Mouse (Mus musculus) macrophage (primary cell): Measurements from ENCODE around the gene Gxylt1. TPM values are rescaled to one million over a fixed set of nuclear protein-coding genes. Genes with fewer than 3 reads are reported as not detected.
"Not testable (repeated sequence)": the region's sequence is repeated elsewhere in the genome, so short reads cannot be mapped to it uniquely, and the experiment has no call there.

Source experiments
- H3K27ac ChIP-seq: fragments of 350-480 bp; formaldehyde crosslinking; 2 replicates; pipeline ENCODE4 v1.9.0; 2021
- H3K36me3 ChIP-seq: fragments of 350-480 bp; formaldehyde crosslinking; 2 replicates; pipeline ENCODE4 v1.9.0; 2021; ENCODE audit errors: inconsistent target
- H3K4me3 ChIP-seq: fragments of 350-480 bp; formaldehyde crosslinking; 2 replicates; pipeline ENCODE4 v1.9.0; 2021; ENCODE audit errors: inconsistent target
- H3K79me2 ChIP-seq: fragments of 350-480 bp; formaldehyde crosslinking; 2 replicates; pipeline ENCODE4 v1.9.0; 2021; ENCODE audit errors: inconsistent target
- WGBS: methylation state at CpG from one replicate; pipeline ENCODE4 v1.1.7; 2026; ENCODE audit warnings: inconsistent platforms; ENCODE audit not compliant: missing documents; 5-methylcytosine and 5-hydroxymethylcytosine counted together
- polyA plus RNA-seq: library from polyadenylated mRNA; stranded (reverse); fragments of 250-400 nt; gene quantifications from 3 replicates; pipeline ENCODE4 v1.2.4, GENCODE M21; 2018; ENCODE audit warnings: inconsistent platforms

The Gxylt1 gene
- polyA plus RNA-seq, 1 experiment from 2014 or later = 17.6 TPM

- Histone ChIP-seq H3K36me3 (peaks cover 32% of the 10 kb centered on the region; the same call in 1 of the 2 replicates), H3K27ac (no peak overlapping the region), H3K79me2 (peaks cover 11% of the 10 kb centered on the region; the same call in 1 of the 2 replicates), H3K4me3 (no peak overlapping the region)
- WGBS = 67% methylated on average over 13 of the region's 13 CpGs
Measured at GRCm38 (mm10) chr15:93251553-93252250, 23.3 kb downstream of the Gxylt1 start.

- H3K79me2 ChIP-seq = no peaks in the 10 kb centered on the region
- WGBS = 92% methylated on average over 10 of the region's 10 CpGs
Measured at GRCm38 (mm10) chr15:93243202-93243601, 31.8 kb downstream of the Gxylt1 start.

GRCm38 (mm10) chr15:93236456-93236855 is 38.5 kb downstream of the Gxylt1 start:
- not testable (repeated sequence) for H3K4me3 ChIP-seq, H3K27ac ChIP-seq, H3K79me2 ChIP-seq
- WGBS = 84% methylated on average over 9 of the region's 10 CpGs
- H3K36me3 ChIP-seq = peaks cover 11% of the 10 kb centered on the region; the same call in 1 of the 2 replicates

More at GRCm38 (mm10) chr15:93243202-93243601, 31.8 kb downstream of the Gxylt1 start:
- Histone ChIP-seq H3K36me3 (peaks cover 32% of the 10 kb centered on the region; the same call in 1 of the 2 replicates), H3K4me3 (no peak overlapping the region), H3K27ac (no peak overlapping the region)

GRCm38 (mm10) chr15:93229028-93229427 is 46.0 kb downstream of the Gxylt1 start:
- no peak overlapping the region for H3K4me3 ChIP-seq
- H3K27ac ChIP-seq = no peak overlapping the region
- no peaks in the 10 kb centered on the region for H3K36me3 ChIP-seq
- WGBS = 17% methylated on average over 11 of the region's 11 CpGs
- no peaks in the 10 kb centered on the region for H3K79me2 ChIP-seq

GRCm38 (mm10) chr15:93228375-93228774 is 46.6 kb downstream of the Gxylt1 start:
- WGBS = 96% methylated on average over 10 of the region's 10 CpGs

GRCm38 (mm10) chr15:93227764-93228079 is 47.3 kb downstream of the Gxylt1 start:
- 32% methylated on average over 6 of the region's 6 CpGs for WGBS
- no peak overlapping the region for H3K27ac ChIP-seq

More at GRCm38 (mm10) chr15:93228375-93228774, 46.6 kb downstream of the Gxylt1 start:
- H3K36me3 ChIP-seq = no peaks in the 10 kb centered on the region
- no peak overlapping the region for H3K27ac ChIP-seq
- no peaks in the 10 kb centered on the region for H3K79me2 ChIP-seq
- no peak overlapping the region for H3K4me3 ChIP-seq

GRCm38 (mm10) chr15:93226930-93227763 is 47.8 kb downstream of the Gxylt1 start:
- Histone ChIP-seq H3K36me3 (no peaks in the 10 kb centered on the region), H3K79me2 (no peaks in the 10 kb centered on the region), H3K4me3 (no peak overlapping the region), H3K27ac (no peak overlapping the region)
- WGBS = 90% methylated on average over 10 of the region's 10 CpGs

More at GRCm38 (mm10) chr15:93227764-93228079, 47.3 kb downstream of the Gxylt1 start:
- no peak overlapping the region for H3K4me3 ChIP-seq
- no peaks in the 10 kb centered on the region for H3K36me3 ChIP-seq
- H3K79me2 ChIP-seq = no peaks in the 10 kb centered on the region

- Histone ChIP-seq H3K36me3 (no peaks in the 10 kb centered on the region), H3K27ac (no peak overlapping the region), H3K79me2 (no peaks in the 10 kb centered on the region), H3K4me3 (no peak overlapping the region)
- WGBS = 64% methylated on average over 7 of the region's 7 CpGs
Measured at GRCm38 (mm10) chr15:93222475-93222874, 52.5 kb downstream of the Gxylt1 start.

- no peak overlapping the region for H3K27ac ChIP-seq
- no peaks in the 10 kb centered on the region for H3K36me3 ChIP-seq
- WGBS = 57% methylated on average over 9 of the region's 9 CpGs
Measured at GRCm38 (mm10) chr15:93212617-93213016, 62.4 kb downstream of the Gxylt1 start.

GRCm38 (mm10) chr15:93204861-93205260 is 70.1 kb downstream of the Gxylt1 start:
- 100% methylated on average over 1 of the region's 1 CpGs for WGBS
- Histone ChIP-seq H3K79me2 (no peaks in the 10 kb centered on the region), H3K27ac (no peak overlapping the region), H3K36me3 (no peaks in the 10 kb centered on the region), H3K4me3 (no peak overlapping the region)

More at GRCm38 (mm10) chr15:93212617-93213016, 62.4 kb downstream of the Gxylt1 start:
- Histone ChIP-seq H3K4me3 (no peak overlapping the region), H3K79me2 (no peaks in the 10 kb centered on the region)

GRCm38 (mm10) chr15:93201956-93202355 is 73.0 kb downstream of the Gxylt1 start:
- H3K4me3 ChIP-seq = no peak overlapping the region
- WGBS = 27% methylated on average over 5 of the region's 5 CpGs

GRCm38 (mm10) chr15:93191387-93192145 is 83.4 kb downstream of the Gxylt1 start:
- no peak overlapping the region for H3K27ac ChIP-seq
- no peak overlapping the region for H3K4me3 ChIP-seq
- 81% methylated on average over 12 of the region's 12 CpGs for WGBS
- no peaks in the 10 kb centered on the region for H3K36me3 ChIP-seq
- no peaks in the 10 kb centered on the region for H3K79me2 ChIP-seq

More at GRCm38 (mm10) chr15:93201956-93202355, 73.0 kb downstream of the Gxylt1 start:
- H3K27ac ChIP-seq = no peak overlapping the region
- H3K36me3 ChIP-seq = no peaks in the 10 kb centered on the region
- no peaks in the 10 kb centered on the region for H3K79me2 ChIP-seq
